Mouse (Mus musculus): ENCODE data around the gene Bbs9. TPM values are rescaled to one million over a fixed set of nuclear protein-coding genes. Genes with fewer than 3 reads are reported as not detected.

Bbs9 gene
- total RNA-seq, 2 experiments from 2014 or later, result 21.0 to 21.1 TPM

- DNase-seq (ENCODE audit: low spot score in 2 of 2), result no peak
Measured at GRCm38 (mm10) chr9:22734954-22735353, 259.4 kb downstream of the Bbs9 start.

GRCm38 (mm10) chr9:22735385-22735784 is 259.9 kb downstream of the Bbs9 start:
- DNase-seq (ENCODE audit: low spot score in 2 of 2), result no peak

- DNase-seq (ENCODE audit: low spot score in 2 of 2), result no peak
Measured at GRCm38 (mm10) chr9:22737893-22738292, 262.4 kb downstream of the Bbs9 start.

- DNase-seq (ENCODE audit: low spot score in 2 of 2), result no peak
Measured at GRCm38 (mm10) chr9:22738861-22739260, 263.3 kb downstream of the Bbs9 start.

- no peak for DNase-seq (ENCODE audit: low spot score in 2 of 2)
Measured at GRCm38 (mm10) chr9:22741967-22742366, 266.5 kb downstream of the Bbs9 start.

GRCm38 (mm10) chr9:22748617-22749016 is 273.1 kb downstream of the Bbs9 start:
- no peak for DNase-seq (ENCODE audit: low spot score in 2 of 2)

- DNase-seq (ENCODE audit: low spot score in 2 of 2), result no peak
Measured at GRCm38 (mm10) chr9:22750779-22751545, 275.4 kb downstream of the Bbs9 start.

- DNase-seq (ENCODE audit: low spot score in 2 of 2), result no peak
Measured at GRCm38 (mm10) chr9:22751546-22751929, 276.0 kb downstream of the Bbs9 start.

- no peak for DNase-seq (ENCODE audit: low spot score in 2 of 2)
Measured at GRCm38 (mm10) chr9:22754081-22754672, 278.7 kb downstream of the Bbs9 start.

GRCm38 (mm10) chr9:22758487-22758886 is 283.0 kb downstream of the Bbs9 start:
- DNase-seq (ENCODE audit: low spot score in 2 of 2), result no peak

GRCm38 (mm10) chr9:22759241-22759640 is 283.7 kb downstream of the Bbs9 start:
- no peak for DNase-seq (ENCODE audit: low spot score in 2 of 2)

GRCm38 (mm10) chr9:22760376-22760775 is 284.9 kb downstream of the Bbs9 start:
- DNase-seq (ENCODE audit: low spot score in 2 of 2), result no peak

- DNase-seq (ENCODE audit: low spot score in 2 of 2), result no peak
Measured at GRCm38 (mm10) chr9:22761487-22761886, 286.0 kb downstream of the Bbs9 start.

- no peak for DNase-seq (ENCODE audit: low spot score in 2 of 2)
Measured at GRCm38 (mm10) chr9:22765618-22766220, 290.2 kb downstream of the Bbs9 start.

- no peak for DNase-seq (ENCODE audit: low spot score in 2 of 2)
Measured at GRCm38 (mm10) chr9:22767154-22767553, 291.6 kb downstream of the Bbs9 start.

- DNase-seq (ENCODE audit: low spot score in 2 of 2), result no peak
Measured at GRCm38 (mm10) chr9:22767860-22768259, 292.3 kb downstream of the Bbs9 start.

- no peak for DNase-seq (ENCODE audit: low spot score in 2 of 2)
Measured at GRCm38 (mm10) chr9:22771785-22772184, 296.3 kb downstream of the Bbs9 start.

- no peak for DNase-seq (ENCODE audit: low spot score in 2 of 2)
Measured at GRCm38 (mm10) chr9:22776246-22776961, 300.9 kb downstream of the Bbs9 start.

GRCm38 (mm10) chr9:22777425-22777824 is 301.9 kb downstream of the Bbs9 start:
- no peak for DNase-seq (ENCODE audit: low spot score in 2 of 2)

GRCm38 (mm10) chr9:22779631-22780030 is 304.1 kb downstream of the Bbs9 start:
- no peak for DNase-seq (ENCODE audit: low spot score in 2 of 2)

GRCm38 (mm10) chr9:22786006-22786405 is 310.5 kb downstream of the Bbs9 start:
- DNase-seq (ENCODE audit: low spot score in 2 of 2), result no peak

GRCm38 (mm10) chr9:22788423-22788822 is 312.9 kb downstream of the Bbs9 start:
- DNase-seq (ENCODE audit: low spot score in 2 of 2), result no peak

Data from adrenal gland, postnatal 4 days (tissue).